ENCODE assay signal across 11 mouse cellular contexts in genomic region chr5:53937187-53937586, GRCm38 (mm10).
DNase-seq lines count a peak whose midpoint lies in the region; ATAC-seq and TF ChIP-seq lines count a peak whose summit lies in the region.
"Had no signal": no experiment of that assay in that cellular context is flagged by ENCODE, and none has a peak within 500 bp of the region (broad histone marks: within the 10 kb centered on the region; RNA-seq: fewer than 3 reads in every experiment).

No protein-coding gene starts in this region.

- no peak; the same call in 1 of the 2 replicates for TF ChIP-seq EP300 in liver, postnatal 0 days (IDR thresholded peaks at IDR 0.05; ENCODE audit: low read depth)

- DNase-seq in heart, adult 8-10 months (ENCODE audit: low spot score), result peak; percentile 70
- peak; percentile 62 for DNase-seq in liver, postnatal 0 days
- peak; percentile 76 for DNase-seq in skeletal muscle tissue, adult 2 months (ENCODE audit: low read depth, low spot score)
- DNase-seq: cerebellum, adult 11 months; thymus, postnatal 25 days had no signal

- H3K27me3 ChIP-seq in heart, embryonic 12.5 days (replicated peaks), result 0 out of 2 replicates have a peak, but pooled peaks cover 2% of the 10 kb centered on the region
- no peaks in the 10 kb centered on the region for H3K27me3 ChIP-seq in liver, postnatal 0 days (ENCODE audit: insufficient read depth, low read length)
- H3K27me3 ChIP-seq in forebrain, embryonic 16.5 days (replicated peaks; ENCODE audit: control insufficient read depth, insufficient read depth, low read length), result no peaks in the 10 kb centered on the region
- H3K27me3 ChIP-seq: embryonic facial prominence, embryonic 13.5 days had no signal

- no peak for TF ChIP-seq CTCF in liver, postnatal 0 days (IDR thresholded peaks at IDR 0.05; ENCODE audit: low read depth)

- peaks cover 14% of the 10 kb centered on the region for H3K4me1 ChIP-seq in heart, embryonic 12.5 days (replicated peaks)
- no peaks in the 10 kb centered on the region; the same call in 1 of the 2 replicates for H3K4me1 ChIP-seq in liver, postnatal 0 days (ENCODE audit: insufficient read depth)
- H3K4me1 ChIP-seq in forebrain, embryonic 16.5 days (replicated peaks; ENCODE audit: control insufficient read depth, insufficient read depth, low read length), result no peaks in the 10 kb centered on the region

- no peak; the same call in 1 of the 2 replicates for ATAC-seq in heart, embryonic 12.5 days (ENCODE audit: insufficient number of reproducible peaks, low FRiP score)
- ATAC-seq in granulocyte monocyte progenitor cell, adult 5-6 weeks (replicated peaks; ENCODE audit: poor library complexity, severe bottlenecking), result peak; percentile 96
- ATAC-seq in liver, postnatal 0 days, result peak; percentile 83
- no peak for ATAC-seq in forebrain, embryonic 16.5 days
- ATAC-seq in cerebellum, adult (ENCODE audit: insufficient number of reproducible peaks, low FRiP score, low TSS enrichment), result no peak

- no peak overlapping the region for H3K9ac ChIP-seq in heart, embryonic 12.5 days
- no peak overlapping the region for H3K9ac ChIP-seq in liver, postnatal 0 days (replicated peaks)
- no peak overlapping the region for H3K9ac ChIP-seq in forebrain, embryonic 16.5 days (replicated peaks; ENCODE audit: low read depth, low read length)
- H3K9ac ChIP-seq: embryonic facial prominence, embryonic 13.5 days had no signal

- H3K4me3 ChIP-seq in heart, embryonic 12.5 days, result no peak overlapping the region
- H3K4me3 ChIP-seq in liver, postnatal 0 days (ENCODE audit: low read depth, low read length), result no peak overlapping the region
- no peak overlapping the region for H3K4me3 ChIP-seq in forebrain, embryonic 16.5 days (replicated peaks; ENCODE audit: low read length)
- H3K4me3 ChIP-seq: embryonic facial prominence, embryonic 13.5 days had no signal

- no peaks in the 10 kb centered on the region for H3K36me3 ChIP-seq in heart, embryonic 12.5 days
- no peaks in the 10 kb centered on the region for H3K36me3 ChIP-seq in liver, postnatal 0 days (replicated peaks; ENCODE audit: insufficient read depth, low read length)
- H3K36me3 ChIP-seq in forebrain, embryonic 16.5 days (ENCODE audit: control insufficient read depth, insufficient read depth), result no peaks in the 10 kb centered on the region
- H3K36me3 ChIP-seq: embryonic facial prominence, embryonic 13.5 days had no signal

- no peak overlapping the region for H3K27ac ChIP-seq in heart, embryonic 12.5 days (ENCODE audit: poor library complexity, severe bottlenecking)
- H3K27ac ChIP-seq in liver, postnatal 0 days (ENCODE audit: low read depth), result no peak overlapping the region
- H3K27ac ChIP-seq in forebrain, embryonic 16.5 days (ENCODE audit: low read length), result no peak overlapping the region
- H3K27ac ChIP-seq: embryonic facial prominence, embryonic 13.5 days; macrophage had no signal

- 72% methylated on average over 4 of the region's 4 CpGs for WGBS in heart, embryonic 12.5 days
- WGBS in liver, postnatal 0 days (ENCODE audit: insufficient replicate concordance), result 29% methylated on average over 4 of the region's 4 CpGs
- 93% methylated on average over 4 of the region's 4 CpGs for WGBS in forebrain, embryonic 16.5 days

- no peak overlapping the region for H3K4me2 ChIP-seq in heart, embryonic 12.5 days
- H3K4me2 ChIP-seq in liver, postnatal 0 days (ENCODE audit: low read depth, low read length), result no peak overlapping the region
- no peak overlapping the region for H3K4me2 ChIP-seq in forebrain, embryonic 16.5 days (ENCODE audit: low read length)
- H3K4me2 ChIP-seq: embryonic facial prominence, embryonic 13.5 days had no signal

- no peaks in the 10 kb centered on the region for H3K9me3 ChIP-seq in heart, embryonic 12.5 days (replicated peaks)
- no peaks in the 10 kb centered on the region for H3K9me3 ChIP-seq in liver, postnatal 0 days (ENCODE audit: low read length)
- no peaks in the 10 kb centered on the region for H3K9me3 ChIP-seq in forebrain, embryonic 16.5 days (ENCODE audit: control insufficient read depth, low read length)
- H3K9me3 ChIP-seq: embryonic facial prominence, embryonic 13.5 days had no signal

Comparison
In these comparisons a context has a peak if more than half of its experiments do, and no peak if none do; other contexts are left out.
1. ATAC-seq: peak in granulocyte monocyte progenitor cell, adult 5-6 weeks (single experiment) and liver, postnatal 0 days (single experiment); none in heart, embryonic 12.5 days (single experiment), forebrain, embryonic 16.5 days (single experiment) and cerebellum, adult (single experiment).
2. Peak in every context shown above with its lines, with median percentiles within 50 percentile points of each other: DNase-seq.